Mouse (Mus musculus): ENCODE measurements around the gene Appbp2. TPM values are rescaled to one million over a fixed set of nuclear protein-coding genes. Genes with fewer than 3 reads are reported as not detected.

The Appbp2 gene
- polyA plus RNA-seq (2015; fragmentation: Nextera tagmentation; extraction: Ambion mirVana), result 25.3 and 36.6 TPM in 2 replicates

DNA sequence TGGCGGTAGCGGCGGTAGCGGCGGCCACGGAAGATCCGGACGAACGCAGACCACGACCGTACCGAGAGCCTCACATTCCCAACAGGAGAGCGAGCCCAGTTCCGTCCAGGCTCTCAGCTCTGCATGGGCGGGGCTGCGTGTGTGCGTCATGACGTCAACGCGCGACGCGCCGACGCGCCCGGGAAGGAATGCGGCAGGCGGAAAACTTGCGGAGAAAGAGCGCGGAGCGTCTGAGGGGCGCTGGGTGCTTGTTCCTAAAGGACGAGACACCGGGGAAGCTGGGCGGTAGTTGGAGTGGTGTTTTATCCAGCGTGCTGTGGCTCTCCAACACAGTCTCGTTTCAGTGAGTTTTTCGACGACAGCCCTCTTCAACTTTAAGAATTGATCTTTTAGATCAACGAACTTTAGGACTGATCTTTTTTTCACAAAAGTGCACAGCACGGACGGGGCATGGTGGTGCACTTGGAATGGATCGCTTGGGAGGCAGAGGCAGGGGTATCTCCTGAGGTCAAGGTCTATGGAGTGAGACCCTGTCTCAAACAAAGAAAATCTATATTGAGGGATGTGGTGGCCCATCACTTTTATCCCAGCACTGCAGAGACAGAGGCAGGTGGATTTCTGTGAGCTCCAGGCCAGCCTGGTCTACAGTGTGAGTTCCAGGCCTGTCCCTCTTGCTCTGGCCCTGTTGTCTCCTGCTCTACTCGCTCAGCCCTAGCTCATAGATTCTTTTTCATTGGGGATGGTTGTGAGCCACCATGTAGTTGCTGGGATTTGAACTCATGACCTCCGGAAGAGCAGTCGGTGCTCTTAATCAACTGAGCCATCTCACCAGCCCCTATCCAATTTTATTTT, at the start of gene Appbp2:
Appbp2 (minus strand) TSS at position 141 of the 852 bp plus-strand sequence.

GRCm38 (mm10) chr11:85170058-85170740, 64.7 kb downstream of the Appbp2 start, which contains the start of gene 1700125H20Rik:
1700125H20Rik (plus strand) TSS chr11:85170404.

DNA sequence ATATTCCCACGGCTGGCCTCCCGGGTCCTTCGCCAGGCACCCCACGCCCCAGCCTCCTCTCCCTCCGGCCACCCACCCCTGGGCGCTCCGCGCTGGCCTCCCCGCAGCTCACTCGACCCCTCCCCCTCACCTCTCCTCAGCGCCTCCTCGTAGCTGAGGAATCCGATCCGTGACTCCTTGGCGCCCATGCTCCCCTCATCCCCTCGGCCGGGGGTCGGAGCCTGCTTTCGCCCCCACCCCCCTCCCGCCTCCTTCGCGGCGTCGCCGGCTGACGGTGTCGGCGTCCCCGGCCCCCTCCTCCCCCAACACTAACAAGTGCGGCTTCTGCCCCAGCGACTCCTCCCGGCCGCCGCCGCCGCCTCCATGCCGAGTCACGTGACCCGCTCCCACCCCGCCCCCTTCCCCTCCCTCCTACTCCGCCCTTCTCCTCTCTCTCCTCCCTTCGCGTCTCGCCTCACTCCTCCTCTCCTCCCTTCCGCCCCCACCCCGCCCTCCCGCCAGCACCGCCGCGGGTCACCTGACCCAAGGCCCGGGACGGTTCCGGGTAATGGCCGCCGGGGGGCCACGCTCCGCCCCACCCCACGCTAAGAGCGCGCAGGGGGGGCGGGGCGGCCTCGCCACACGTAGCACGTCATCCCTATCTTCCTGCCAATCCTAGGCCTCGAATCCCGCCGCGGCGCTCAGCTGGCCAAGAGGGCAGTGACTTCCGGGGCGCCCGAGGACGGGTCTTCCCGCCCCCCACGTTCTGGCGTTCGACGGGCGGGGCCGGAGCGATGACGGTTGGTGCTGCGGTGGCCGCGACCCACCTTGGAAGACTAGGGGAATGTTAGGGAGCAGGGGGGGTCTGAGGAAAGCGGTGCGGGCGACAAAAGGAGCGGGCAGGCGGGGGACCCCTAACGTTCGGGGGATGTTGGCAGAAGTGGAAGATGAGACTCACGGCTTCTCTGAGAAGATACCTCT, 95.1 kb downstream of the Appbp2 start, which contains the start of gene Usp32:
Usp32 (minus strand) TSS at position 581 of the 960 bp plus-strand sequence.

Other genes starting within 250 kb of the Appbp2 start
- 4.0 and 6.7 TPM in 2 replicates for gene Usp32, start 95.0 kb downstream of the Appbp2 start, polyA plus RNA-seq (2015; fragmentation: Nextera tagmentation; extraction: Ambion mirVana)
- gene 1700125H20Rik, start 64.7 kb downstream of the Appbp2 start, polyA plus RNA-seq (2015; fragmentation: Nextera tagmentation; extraction: Ambion mirVana), result 22.9 and 28.7 TPM in 2 replicates
- gene Ppm1d, start 76.1 kb upstream of the Appbp2 start, polyA plus RNA-seq (2015; fragmentation: Nextera tagmentation; extraction: Ambion mirVana), result 13.3 and 18.0 TPM in 2 replicates
- gene Bcas3, start 118.0 kb upstream of the Appbp2 start, polyA plus RNA-seq (2015; fragmentation: Nextera tagmentation; extraction: Ambion mirVana), result 23.6 and 32.1 TPM in 2 replicates

Measured in adrenal gland, postnatal 0 days (tissue).